Mouse (Mus musculus) T-helper 1 cell (primary cell): ENCODE data around the gene Shprh.
"Not testable (repeated sequence)": the region's sequence is repeated elsewhere in the genome, so short reads cannot be mapped to it uniquely, and the experiment has no call there.

Experiments used
- in situ Hi-C: fragments of 300-600 bp; cut with MboI, MseI; formaldehyde crosslinking; loops from one replicate; pipeline ENCODE4 v1.15.1; 2025; ENCODE audit warnings: high pct_unique_total_duplicates

The Shprh gene

GRCm38 (mm10) chr10:11148884-11149741 is at the start of gene Shprh:
Gene Shprh, plus strand, starts transcription at chr10:11149427.
- in situ Hi-C loops: no loop called here

- in situ Hi-C loops: no loop called here
These were observed 27.4 kb upstream of the Shprh start for GRCm38 (mm10) chr10:11121781-11122180.

- in situ Hi-C loops: no loop called here
These were observed 3.6 kb upstream of the Shprh start for GRCm38 (mm10) chr10:11145580-11145979.

- in situ Hi-C loops: no loop called here
These were observed 781 bp upstream of the Shprh start for GRCm38 (mm10) chr10:11148446-11148845.

- in situ Hi-C loops: no loop called here
These were observed 507 bp downstream of the Shprh start for GRCm38 (mm10) chr10:11149742-11150125.

GRCm38 (mm10) chr10:11151644-11152043 is 2.4 kb downstream of the Shprh start:
- in situ Hi-C loops: no loop called here

- in situ Hi-C loops: no loop called here
These were observed 7.8 kb downstream of the Shprh start for GRCm38 (mm10) chr10:11157039-11157438.

GRCm38 (mm10) chr10:11164537-11164936 is 15.3 kb downstream of the Shprh start:
- in situ Hi-C loops: no loop called here

- in situ Hi-C loops: no loop called here
These were observed 21.0 kb downstream of the Shprh start for GRCm38 (mm10) chr10:11170252-11170651.

- in situ Hi-C loops: no loop called here
These were observed 22.4 kb downstream of the Shprh start for GRCm38 (mm10) chr10:11171615-11172014.

- in situ Hi-C loops: no loop called here
These were observed 23.3 kb downstream of the Shprh start for GRCm38 (mm10) chr10:11172519-11172918.

GRCm38 (mm10) chr10:11175801-11176482 is 26.7 kb downstream of the Shprh start:
- in situ Hi-C loops: loop anchor here (25.0 kb wide), 1 partner anchor 1511 kb away; no protein-coding TSS in a partner anchor

GRCm38 (mm10) chr10:11180077-11180476 is 30.9 kb downstream of the Shprh start:
- in situ Hi-C loops: loop anchor here (25.0 kb wide), 1 partner anchor 1507 kb away; no protein-coding TSS in a partner anchor

- in situ Hi-C loops: loop anchor here (25.0 kb wide), 1 partner anchor 1490 kb away; no protein-coding TSS in a partner anchor
These were observed 48.1 kb downstream of the Shprh start for GRCm38 (mm10) chr10:11197341-11197740.

- in situ Hi-C loops: loop anchor here (25.0 kb wide), 1 partner anchor 1489 kb away; no protein-coding TSS in a partner anchor
These were observed 49.1 kb downstream of the Shprh start for GRCm38 (mm10) chr10:11198346-11198745.

- in situ Hi-C loops: loop anchor here (25.0 kb wide), 1 partner anchor 1487 kb away; no protein-coding TSS in a partner anchor
These were observed 50.8 kb downstream of the Shprh start for GRCm38 (mm10) chr10:11199980-11200379.

- in situ Hi-C loops: not testable (repeated sequence)
These were observed 56.7 kb downstream of the Shprh start for GRCm38 (mm10) chr10:11205883-11206282.

GRCm38 (mm10) chr10:11208670-11209069 is 59.4 kb downstream of the Shprh start:
- in situ Hi-C loops: no loop called here

- in situ Hi-C loops: loop anchor here (10.0 kb wide), 1 partner anchor 63 kb away; no protein-coding TSS in a partner anchor
These were observed 62.8 kb downstream of the Shprh start for GRCm38 (mm10) chr10:11212003-11212402.

- in situ Hi-C loops: no loop called here
These were observed 77.2 kb downstream of the Shprh start for GRCm38 (mm10) chr10:11226442-11226841.

GRCm38 (mm10) chr10:11229545-11230178 is 80.4 kb downstream of the Shprh start:
- in situ Hi-C loops: no loop called here

- in situ Hi-C loops: no loop called here
These were observed 84.0 kb downstream of the Shprh start for GRCm38 (mm10) chr10:11233208-11233607.
